Mouse (Mus musculus) kidney, adult 9 months (tissue): ENCODE results near the gene 4933415A04Rik.

Experiments used
- DNase-seq: peaks from one replicate; pipeline ENCODE4 v3.0.0; 2022

Gene 4933415A04Rik

DNA sequence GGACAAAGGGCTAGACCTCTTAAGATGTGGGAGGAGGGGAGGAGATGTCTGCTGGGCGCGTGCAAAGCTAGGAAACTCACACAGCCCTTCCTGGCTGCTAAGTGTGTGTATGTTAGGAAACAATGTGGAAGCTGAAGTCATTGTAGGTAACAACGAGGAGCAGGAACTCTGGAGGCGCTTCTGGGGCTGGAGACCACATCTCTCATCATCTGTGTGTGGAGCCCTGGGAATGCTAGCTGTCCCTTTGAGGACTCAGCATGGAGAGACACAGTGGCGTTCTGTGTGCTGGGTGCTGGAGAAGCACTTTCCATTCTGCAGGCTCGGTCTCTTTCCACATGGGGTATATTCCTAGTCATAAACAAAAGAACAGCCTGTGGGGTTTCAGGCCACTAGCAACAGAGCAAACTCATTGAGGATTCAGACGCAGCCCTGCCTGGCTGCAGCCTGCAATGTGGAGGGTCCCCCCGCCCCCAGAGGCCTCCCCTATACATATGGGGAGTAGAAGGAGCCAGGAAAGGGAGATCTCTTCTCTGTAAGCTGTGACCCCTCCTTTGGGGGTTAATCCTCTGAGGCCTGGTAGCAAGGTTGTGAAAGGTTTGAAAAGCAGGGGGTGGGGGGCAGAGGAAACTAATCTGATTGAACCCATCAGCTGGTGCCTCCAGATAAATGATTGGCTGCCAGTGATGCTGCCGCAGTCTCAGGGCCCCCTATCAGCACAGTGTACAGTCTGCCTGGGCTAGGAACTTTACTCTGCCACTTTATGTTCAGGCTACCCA, 11.3 kb upstream of the 4933415A04Rik start:
- DNase-seq = no peak

DNA sequence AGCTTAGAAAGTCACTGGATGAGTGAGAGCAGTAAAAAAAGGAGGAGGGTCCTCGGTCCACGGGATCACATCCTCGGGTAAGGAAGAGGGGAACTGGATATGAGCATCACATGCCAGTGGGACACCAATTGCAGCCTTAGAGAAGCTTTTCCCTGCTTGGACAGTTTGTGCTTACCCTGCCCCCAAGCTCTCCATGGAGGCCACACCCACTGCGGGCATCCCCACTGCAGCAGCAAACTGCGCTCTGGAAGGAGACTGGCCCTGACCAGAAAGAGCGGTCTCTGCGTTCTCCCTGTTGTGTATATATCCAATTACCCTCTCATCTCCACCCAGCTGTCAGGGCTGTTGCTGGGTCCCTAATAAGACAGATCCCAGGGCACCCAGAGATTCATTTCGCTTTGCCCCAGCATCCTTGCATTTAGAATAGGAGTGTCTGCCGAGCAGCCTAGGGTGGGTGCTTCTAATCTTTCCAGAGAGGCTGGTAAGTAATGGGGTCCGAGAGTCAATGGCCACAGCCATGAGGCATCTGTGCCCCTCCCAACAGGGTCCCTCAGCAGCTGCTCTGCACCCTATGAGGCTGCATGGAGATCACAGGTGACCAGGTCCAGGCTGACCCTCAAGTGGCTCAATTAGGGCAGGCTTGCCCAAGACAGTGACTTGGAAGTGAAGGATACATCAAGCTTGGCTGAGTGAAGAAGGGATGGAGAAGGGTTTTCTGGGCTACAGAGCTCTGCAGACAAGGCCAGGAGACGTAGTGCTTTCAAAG, 8.9 kb upstream of the 4933415A04Rik start:
- DNase-seq = no peak

DNA sequence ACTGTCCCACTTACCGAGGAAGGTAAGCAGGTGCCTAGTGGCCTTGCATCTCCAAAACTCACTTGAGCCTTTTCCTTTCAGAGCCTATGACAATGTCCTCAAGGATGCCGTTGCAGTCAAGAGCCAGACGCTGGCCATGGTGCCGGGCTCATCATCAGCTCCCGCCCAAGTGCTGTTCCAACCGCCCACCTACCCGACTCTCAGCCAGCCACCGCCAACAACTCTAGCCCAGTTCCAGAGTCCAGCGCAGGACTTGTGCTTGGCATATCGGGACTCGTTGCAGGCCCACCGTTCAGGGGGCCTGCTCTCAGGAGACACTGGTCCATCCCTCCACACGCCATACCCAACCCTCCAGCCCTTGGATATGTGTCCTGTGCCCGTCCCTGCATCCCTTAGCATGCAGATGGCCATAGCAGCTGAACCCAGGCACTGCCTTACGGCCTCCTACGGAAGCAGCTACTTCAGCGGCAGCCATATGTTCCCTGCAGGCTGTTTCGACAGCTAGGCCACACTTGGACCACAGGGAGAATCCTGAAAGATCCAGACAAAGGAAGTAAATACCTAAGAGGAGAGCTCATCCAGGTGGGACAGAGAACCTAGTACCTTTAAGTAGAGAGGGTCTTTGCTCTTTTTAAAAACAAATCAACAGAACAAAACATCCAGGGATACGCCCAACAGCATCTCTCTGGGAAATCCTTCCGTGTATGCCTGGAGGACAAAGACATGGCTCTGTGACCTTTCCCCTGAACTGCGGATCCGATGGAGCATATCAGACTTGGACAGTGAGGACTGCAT, 1.4 kb upstream of the 4933415A04Rik start:
- DNase-seq = no peak

- DNase-seq = no peak
Observed at GRCm38 (mm10) chr11:43589530-43590072, 2.8 kb downstream of the 4933415A04Rik start.

- DNase-seq = no peak
Observed at GRCm38 (mm10) chr11:43601440-43601839, 14.6 kb downstream of the 4933415A04Rik start, which contains the start of gene Fabp6. Gene Fabp6 (minus strand): TSS chr11:43601540.

DNA sequence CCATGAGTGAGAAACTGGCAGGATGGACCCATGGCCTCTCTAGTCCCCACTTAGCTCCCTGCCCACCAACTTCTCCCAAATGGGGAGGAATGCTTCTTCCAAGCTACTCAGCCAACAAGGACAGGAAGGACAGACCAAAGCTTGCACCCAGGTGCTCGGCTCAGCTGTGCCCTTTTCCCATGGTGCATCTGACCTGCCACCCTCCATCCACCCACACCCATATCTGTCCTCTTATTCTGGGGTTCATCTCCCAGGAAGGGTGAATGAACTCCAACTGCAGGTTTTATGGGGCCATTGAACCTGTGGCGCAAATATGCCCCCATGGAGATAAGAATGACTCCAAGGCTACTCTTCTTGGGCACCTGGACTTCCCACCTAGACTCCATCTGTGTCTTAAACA, 17.4 kb downstream of the 4933415A04Rik start:
- DNase-seq = no peak

DNA sequence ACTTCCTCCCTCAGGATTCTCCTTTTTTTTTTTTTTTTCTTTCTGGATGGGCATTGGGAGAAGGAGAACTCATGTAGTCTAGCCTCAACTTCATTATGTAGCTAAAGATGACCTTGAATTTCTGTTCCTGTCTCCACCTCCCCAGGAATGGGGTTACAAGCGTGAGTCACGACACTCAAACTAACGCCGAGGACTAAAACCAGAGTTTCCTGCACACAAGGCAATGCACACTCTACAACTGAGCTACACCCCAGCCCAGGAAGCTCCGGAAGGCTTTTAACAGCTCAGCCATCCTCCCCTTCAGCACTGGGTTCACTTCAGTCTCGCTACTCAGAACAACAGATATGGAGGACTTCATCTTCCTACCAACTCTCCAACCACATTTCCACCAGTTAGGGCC, 18.1 kb downstream of the 4933415A04Rik start:
- DNase-seq = no peak

DNA sequence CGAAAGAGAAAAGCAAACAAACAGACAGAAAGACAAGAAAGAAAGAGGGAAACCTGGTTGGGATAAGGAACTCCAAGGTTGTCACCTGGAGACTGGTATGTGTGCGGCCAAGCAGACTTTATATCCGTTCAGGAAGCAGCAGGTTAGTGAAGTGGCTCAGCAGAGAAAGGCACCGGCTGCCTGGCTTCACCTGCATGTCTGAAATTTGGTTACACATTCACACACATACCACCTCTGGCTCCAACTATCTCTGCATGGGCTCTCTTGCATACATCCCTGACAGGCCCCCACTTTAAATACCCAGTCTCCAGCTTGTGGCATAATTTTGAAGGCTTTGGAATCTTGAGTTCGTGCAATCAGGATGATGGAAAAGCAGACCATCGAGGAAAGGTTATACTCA, 19.0 kb downstream of the 4933415A04Rik start:
- no peak for DNase-seq

- no peak for DNase-seq
Observed at GRCm38 (mm10) chr11:43608440-43608839, 21.6 kb downstream of the 4933415A04Rik start.

DNA sequence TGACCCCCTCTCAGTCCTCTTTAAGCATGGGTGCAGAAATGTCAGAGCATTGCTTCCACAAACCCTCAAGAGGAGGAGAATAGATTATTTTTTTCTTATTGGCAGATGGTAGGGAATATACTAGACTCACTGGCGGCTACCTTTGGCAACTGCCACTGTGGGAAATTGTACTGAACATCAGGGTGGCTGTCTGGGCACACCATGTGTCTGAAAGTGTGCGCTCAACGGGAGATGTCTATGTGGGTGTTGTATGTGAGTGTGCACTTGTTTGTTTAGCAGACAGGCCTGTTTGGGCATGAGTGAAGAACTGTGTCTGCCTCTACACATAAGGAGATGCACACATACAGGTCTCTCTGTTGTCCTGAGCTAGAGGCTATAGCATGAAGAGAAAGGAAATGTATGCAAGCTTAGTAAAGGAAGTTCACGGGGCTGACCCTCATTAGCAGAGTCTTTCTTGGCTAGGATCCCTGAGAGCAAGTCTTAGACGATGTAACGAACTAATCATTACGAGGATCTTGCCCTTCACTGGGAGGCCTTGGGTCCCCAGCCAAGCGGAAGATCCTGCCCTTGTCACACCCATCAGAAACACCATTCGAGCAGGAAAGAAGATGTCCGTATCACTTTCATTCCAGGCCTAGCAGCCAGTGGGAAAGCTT, 23.3 kb downstream of the 4933415A04Rik start:
- DNase-seq = no peak

GRCm38 (mm10) chr11:43610662-43611033, 23.8 kb downstream of the 4933415A04Rik start:
- DNase-seq = no peak

DNA sequence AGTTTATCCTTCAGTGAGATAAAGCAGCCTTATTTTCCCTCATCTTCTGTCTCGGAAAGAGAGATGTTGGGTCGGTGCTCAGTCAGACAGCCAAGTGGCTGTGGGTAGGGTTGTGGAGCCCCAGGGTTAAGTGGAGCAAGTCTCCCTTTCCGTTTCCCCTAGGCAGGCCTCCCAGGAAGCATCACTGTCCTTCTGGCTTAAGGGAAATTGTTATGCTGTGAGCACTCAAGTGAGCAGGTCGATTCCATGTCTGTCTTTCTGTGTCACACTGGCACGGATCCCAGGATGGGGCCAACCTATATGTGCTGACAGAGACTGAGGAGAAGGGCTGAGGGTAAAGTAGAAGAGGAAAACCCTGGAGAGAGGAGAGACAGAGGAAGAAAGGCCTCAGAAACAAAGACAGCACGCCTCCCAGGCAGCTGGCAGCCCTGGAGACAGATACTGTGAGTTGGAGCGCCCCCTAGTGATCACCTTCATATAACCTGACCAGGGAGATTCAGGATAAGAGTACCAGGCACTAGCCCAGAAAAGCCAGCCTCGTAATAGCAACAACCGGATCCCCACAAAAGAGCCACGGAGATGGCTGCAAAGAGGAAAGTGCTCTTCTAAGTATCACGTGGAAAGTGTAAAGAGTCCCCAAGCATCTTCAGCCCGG, 26.1 kb downstream of the 4933415A04Rik start:
- peak; percentile 85 for DNase-seq

GRCm38 (mm10) chr11:43617924-43618323, 31.1 kb downstream of the 4933415A04Rik start:
- no peak for DNase-seq

DNA sequence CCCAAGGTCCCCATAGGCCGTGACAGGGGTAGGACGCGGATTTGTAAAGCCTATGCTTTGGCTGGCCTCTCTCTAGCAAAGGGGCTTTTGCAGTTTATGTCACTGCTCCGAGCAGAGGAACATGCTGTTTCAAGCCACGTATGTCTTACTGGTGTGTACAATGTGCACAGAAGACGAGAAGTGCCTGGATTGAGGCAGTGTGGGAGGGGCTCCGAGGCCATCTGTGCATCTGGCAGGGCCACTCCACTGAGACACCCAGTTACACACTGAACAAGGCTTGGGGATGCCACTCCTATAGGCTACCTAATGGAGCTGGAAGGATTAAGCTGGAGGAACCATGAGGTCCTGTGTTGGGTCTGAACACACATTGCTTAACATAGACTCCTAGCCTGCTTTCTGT, 31.6 kb downstream of the 4933415A04Rik start:
- DNase-seq = no peak

- DNase-seq = peak; percentile 88
Observed at GRCm38 (mm10) chr11:43621769-43622168, 34.9 kb downstream of the 4933415A04Rik start.

- no peak for DNase-seq
Observed at GRCm38 (mm10) chr11:43624341-43624740, 37.5 kb downstream of the 4933415A04Rik start.

GRCm38 (mm10) chr11:43626300-43626926, 39.6 kb downstream of the 4933415A04Rik start:
- peak; percentile 89 for DNase-seq

DNA sequence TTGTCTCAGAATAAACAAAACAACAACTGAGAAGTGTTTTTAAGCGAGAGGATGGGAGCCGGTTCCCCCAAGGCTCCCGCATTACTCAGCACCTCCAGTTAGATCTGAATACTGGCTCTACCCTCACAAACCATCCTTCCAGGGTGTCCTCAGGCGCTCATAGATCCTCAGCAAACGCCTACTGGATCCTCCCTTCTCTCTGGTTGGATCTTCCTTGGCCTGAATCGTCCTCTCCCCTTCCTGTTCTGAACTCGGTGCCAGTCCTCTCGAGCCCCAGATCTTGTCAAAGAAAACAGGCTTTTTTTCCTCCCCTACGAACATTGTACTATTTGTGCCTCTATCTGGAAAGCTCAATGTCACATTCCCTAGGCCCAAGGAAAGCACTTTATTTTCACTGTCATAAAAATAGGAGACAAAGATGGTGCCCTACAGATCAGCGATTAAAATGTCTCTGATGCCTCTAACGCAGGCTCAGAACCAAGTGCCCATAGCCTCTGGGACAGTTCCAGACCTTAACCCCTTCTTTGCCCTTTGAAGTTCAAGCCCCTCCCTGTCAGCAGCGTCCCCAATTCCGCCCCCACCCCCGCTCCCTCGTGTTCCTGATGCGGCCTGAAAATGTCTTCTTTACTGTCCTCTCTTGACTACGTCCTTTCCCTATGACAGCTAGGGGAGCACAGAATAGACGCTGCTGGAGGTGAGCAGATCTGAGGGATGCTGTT, 40.2 kb downstream of the 4933415A04Rik start:
- no peak for DNase-seq

GRCm38 (mm10) chr11:43631645-43632044, 44.8 kb downstream of the 4933415A04Rik start:
- DNase-seq = peak; percentile 51

- DNase-seq = no peak
Observed at GRCm38 (mm10) chr11:43632566-43632965, 45.7 kb downstream of the 4933415A04Rik start.

- DNase-seq = no peak
Observed at GRCm38 (mm10) chr11:43633165-43633564, 46.3 kb downstream of the 4933415A04Rik start.
